Mouse (Mus musculus) stomach, postnatal 0 days (tissue): Measurements from ENCODE around the gene Disc1.

Experiments
- CTCF ChIP-seq: IDR thresholded peaks from 2 replicates; pipeline ENCODE4 v1.5.1; 2016; ENCODE audit warnings: antibody characterized with exemption, low read depth, mild to moderate bottlenecking, moderate library complexity
- EP300 ChIP-seq: optimal IDR thresholded peaks from 2 replicates; pipeline ENCODE3; 2016; ENCODE audit warnings: antibody characterized with exemption

DNA sequence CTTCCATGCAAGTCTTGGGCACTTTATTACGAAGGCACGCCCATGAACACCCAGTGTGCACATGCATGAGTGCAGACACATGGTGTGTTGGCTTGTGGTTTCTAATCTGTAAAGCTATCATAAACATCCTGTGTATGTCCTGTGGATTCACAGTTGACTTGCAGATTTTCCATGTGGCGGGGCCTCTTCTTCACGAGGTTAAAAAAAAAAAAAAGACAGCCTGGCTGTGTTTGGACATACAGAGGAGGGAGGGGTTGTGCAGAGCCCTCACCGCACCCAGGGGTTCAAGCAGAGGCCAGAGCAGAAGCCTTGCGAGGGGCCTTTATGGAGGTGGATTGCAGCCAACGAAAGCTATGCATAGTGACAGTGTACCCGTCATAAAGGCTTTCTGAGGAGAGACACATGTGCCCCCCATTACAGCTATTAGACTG is 248.0 kb downstream of the Disc1 start:
- TF ChIP-seq CTCF (no peak), EP300 (no peak)
